8 mouse cellular contexts compared by ENCODE assay signal in the genomic region with DNA sequence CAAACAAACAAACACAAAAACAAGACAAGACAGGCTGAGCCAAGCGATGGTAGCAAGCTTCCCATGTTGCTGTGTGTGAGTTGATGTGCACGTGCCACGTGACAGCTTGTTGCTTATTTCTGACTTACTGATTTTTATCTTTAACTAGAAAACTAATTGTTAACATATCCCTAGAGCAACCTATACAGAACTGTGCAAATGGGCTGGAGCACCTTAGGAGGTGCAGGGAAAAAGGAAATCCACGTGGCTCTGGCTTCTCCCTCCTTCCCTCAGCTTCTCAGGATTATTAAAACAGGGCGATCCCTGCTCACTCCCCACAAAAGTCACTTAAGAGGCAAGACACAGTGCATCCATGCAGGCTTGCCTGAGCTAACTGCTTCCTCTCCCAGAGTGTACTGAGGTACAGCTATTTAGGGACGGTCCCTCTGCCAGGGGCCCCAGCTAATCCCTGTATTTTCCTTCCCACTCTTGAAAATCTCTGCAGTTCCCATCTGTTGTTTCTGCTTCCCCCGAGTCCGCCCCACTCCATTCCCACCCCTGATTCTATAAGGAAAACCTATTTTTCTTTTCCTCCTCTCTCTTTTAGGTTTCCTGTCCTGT. TPM values are rescaled to one million over a fixed set of nuclear protein-coding genes. Genes with fewer than 3 reads are reported as not detected.
DNase-seq lines count a peak whose midpoint lies in the region; ATAC-seq lines count a peak whose summit lies in the region.

No protein-coding gene starts in this region.

- peak; percentile 34; the same call in 1 of the 2 replicates for ATAC-seq in hindbrain, embryonic 11.5 days (ENCODE audit: low FRiP score)
- peak; percentile 10; the same call in 1 of the 2 replicates for ATAC-seq in hindbrain, embryonic 16.5 days
- ATAC-seq in midbrain, embryonic 11.5 days (ENCODE audit: low FRiP score) = peak; percentile 17; the same call in 1 of the 2 replicates

- peaks cover 4% of the 10 kb centered on the region; the same call in 1 of the 2 replicates for H3K4me1 ChIP-seq in hindbrain, embryonic 11.5 days (replicated peaks; ENCODE audit: control insufficient read depth, insufficient read depth, low read length)
- peaks cover 31% of the 10 kb centered on the region for H3K4me1 ChIP-seq in hindbrain, embryonic 10.5 days (replicated peaks)
- H3K4me1 ChIP-seq in embryonic facial prominence, embryonic 10.5 days = peaks cover 34% of the 10 kb centered on the region
- H3K4me1 ChIP-seq in hindbrain, embryonic 16.5 days (ENCODE audit: control insufficient read depth, insufficient read depth, low read depth, low read length) = peaks cover 9% of the 10 kb centered on the region
- H3K4me1 ChIP-seq in midbrain, embryonic 11.5 days (ENCODE audit: control insufficient read depth, insufficient read depth, low read length) = peaks cover 13% of the 10 kb centered on the region; the same call in 1 of the 2 replicates

- no peak overlapping the region for H3K27ac ChIP-seq in hindbrain, embryonic 11.5 days (ENCODE audit: low read depth, low read length)
- H3K27ac ChIP-seq in hindbrain, embryonic 10.5 days = no peak overlapping the region
- peak overlapping the region; percentile 62 for H3K27ac ChIP-seq in embryonic facial prominence, embryonic 10.5 days (replicated peaks)
- H3K27ac ChIP-seq in hindbrain, embryonic 16.5 days (ENCODE audit: low read depth, low read length) = no peak overlapping the region
- no peak overlapping the region for H3K27ac ChIP-seq in midbrain, embryonic 11.5 days (ENCODE audit: low read depth, low read length)

- 68% methylated on average over 8 of the region's 8 CpGs for WGBS in hindbrain, embryonic 11.5 days
- 63% methylated on average over 8 of the region's 8 CpGs for WGBS in hindbrain, embryonic 10.5 days
- 40% methylated on average over 8 of the region's 8 CpGs for WGBS in embryonic facial prominence, embryonic 10.5 days
- 58% methylated on average over 8 of the region's 8 CpGs for WGBS in hindbrain, embryonic 16.5 days
- WGBS in midbrain, embryonic 11.5 days = 43% methylated on average over 8 of the region's 8 CpGs

- DNase-seq in hindbrain, embryonic 11.5 days (ENCODE audit: low spot score) = no peak
- no peak for DNase-seq in hindbrain, embryonic 10.5 days (ENCODE audit: low spot score)
- DNase-seq in embryonic facial prominence, embryonic 10.5 days (ENCODE audit: low spot score) = no peak
- DNase-seq in midbrain, embryonic 11.5 days (ENCODE audit: low spot score, missing footprints) = peak; percentile 87
- no peak for DNase-seq in ovary, postnatal 10 days (ENCODE audit: low spot score)
- no peak for DNase-seq in thymus, adult 18-20 months
- DNase-seq in embryo, embryonic 9.5 days (ENCODE audit: extremely low spot score) = no peak

- no peaks in the 10 kb centered on the region; the same call in 1 of the 2 replicates for H3K27me3 ChIP-seq in hindbrain, embryonic 11.5 days (ENCODE audit: control insufficient read depth, insufficient read depth, low read length)
- H3K27me3 ChIP-seq in hindbrain, embryonic 10.5 days (ENCODE audit: insufficient read depth, poor library complexity, severe bottlenecking) = no peaks in the 10 kb centered on the region; the same call in 1 of the 2 replicates
- H3K27me3 ChIP-seq in embryonic facial prominence, embryonic 10.5 days (replicated peaks; ENCODE audit: low read depth, poor library complexity, severe bottlenecking) = no peaks in the 10 kb centered on the region
- no peaks in the 10 kb centered on the region for H3K27me3 ChIP-seq in hindbrain, embryonic 16.5 days (replicated peaks; ENCODE audit: control insufficient read depth, insufficient read depth, low read length)
- H3K27me3 ChIP-seq in midbrain, embryonic 11.5 days (ENCODE audit: control insufficient read depth, insufficient read depth, low read length) = no peaks in the 10 kb centered on the region

- no peak overlapping the region for H3K4me3 ChIP-seq in hindbrain, embryonic 11.5 days (ENCODE audit: low read depth, low read length)
- no peak overlapping the region for H3K4me3 ChIP-seq in hindbrain, embryonic 10.5 days
- peak overlapping the region; percentile 50 for H3K4me3 ChIP-seq in embryonic facial prominence, embryonic 10.5 days
- H3K4me3 ChIP-seq in hindbrain, embryonic 16.5 days (ENCODE audit: low read length) = peak overlapping the region; percentile 42; the same call in 1 of the 2 replicates
- no peak overlapping the region for H3K4me3 ChIP-seq in midbrain, embryonic 11.5 days (ENCODE audit: low read depth, low read length)

- H3K9me3 ChIP-seq in hindbrain, embryonic 11.5 days (ENCODE audit: control insufficient read depth, low read length) = no peaks in the 10 kb centered on the region
- no peaks in the 10 kb centered on the region for H3K9me3 ChIP-seq in hindbrain, embryonic 10.5 days
- no peaks in the 10 kb centered on the region for H3K9me3 ChIP-seq in embryonic facial prominence, embryonic 10.5 days
- H3K9me3 ChIP-seq in hindbrain, embryonic 16.5 days (ENCODE audit: control insufficient read depth, low read length) = no peaks in the 10 kb centered on the region
- no peaks in the 10 kb centered on the region for H3K9me3 ChIP-seq in midbrain, embryonic 11.5 days (ENCODE audit: control insufficient read depth, low read length)

- H3K4me2 ChIP-seq in hindbrain, embryonic 11.5 days (replicated peaks; ENCODE audit: low read depth, low read length) = no peak overlapping the region
- H3K4me2 ChIP-seq in hindbrain, embryonic 16.5 days (ENCODE audit: low read length) = peak overlapping the region; percentile 79
- peak overlapping the region; percentile 33; the same call in 1 of the 2 replicates for H3K4me2 ChIP-seq in midbrain, embryonic 11.5 days

- H3K36me3 ChIP-seq in hindbrain, embryonic 11.5 days (ENCODE audit: control insufficient read depth, insufficient read depth, low read length) = no peaks in the 10 kb centered on the region
- H3K36me3 ChIP-seq in hindbrain, embryonic 10.5 days = no peaks in the 10 kb centered on the region
- no peaks in the 10 kb centered on the region for H3K36me3 ChIP-seq in embryonic facial prominence, embryonic 10.5 days (replicated peaks)
- no peaks in the 10 kb centered on the region for H3K36me3 ChIP-seq in hindbrain, embryonic 16.5 days (ENCODE audit: control insufficient read depth, insufficient read depth, low read length)
- H3K36me3 ChIP-seq in midbrain, embryonic 11.5 days (ENCODE audit: control insufficient read depth, insufficient read depth, low read length) = no peaks in the 10 kb centered on the region

- no peak overlapping the region for H3K9ac ChIP-seq in hindbrain, embryonic 11.5 days (ENCODE audit: low read depth, low read length)
- H3K9ac ChIP-seq in hindbrain, embryonic 16.5 days (ENCODE audit: low read depth, low read length) = no peak overlapping the region
- peak overlapping the region; percentile 41 for H3K9ac ChIP-seq in midbrain, embryonic 11.5 days (ENCODE audit: low read length)

RNA-seq across cellular contexts. Expression of gene Pde7b, which starts 0.6 kb away (rescaled TPM):
- polyA plus RNA-seq in hindbrain, embryonic 11.5 days (2014; fragmentation: Nextera tagmentation; extraction: Ambion mirVana) = 2.5 and 3.4 TPM in 2 replicates
- polyA plus RNA-seq in hindbrain, embryonic 10.5 days (2016; fragmentation: Nextera tagmentation; extraction: Ambion mirVana) = 1.5 and 2.1 TPM in 2 replicates
- 1.7 and 2.8 TPM in 2 replicates for polyA plus RNA-seq in embryonic facial prominence, embryonic 10.5 days (2016; fragmentation: Nextera tagmentation; extraction: Ambion mirVana)
- 2.8 and 4.0 TPM in 2 replicates for polyA plus RNA-seq in hindbrain, embryonic 16.5 days (2015; fragmentation: Nextera tagmentation; extraction: Ambion mirVana)
- polyA plus RNA-seq in midbrain, embryonic 11.5 days (2014; fragmentation: Nextera tagmentation; extraction: Ambion mirVana) = 1.1 and 1.6 TPM in 2 replicates

Comparison
In these comparisons a context has a peak if more than half of its experiments do, and no peak if none do; other contexts are left out.
1. H3K4me3 ChIP-seq: peak in embryonic facial prominence, embryonic 10.5 days (single experiment) and hindbrain, embryonic 16.5 days (single experiment); none in hindbrain, embryonic 11.5 days (single experiment), hindbrain, embryonic 10.5 days (single experiment) and midbrain, embryonic 11.5 days (single experiment).
2. Peak in every context shown above with its lines, with median percentiles within 50 percentile points of each other: ATAC-seq.